Mouse (Mus musculus) kidney, adult 10 weeks (tissue): Measurements from ENCODE around the gene Tnip2. TPM values are rescaled to one million over a fixed set of nuclear protein-coding genes. Genes with fewer than 3 reads are reported as not detected.

ENCODE experiments used
- polyA plus RNA-seq: library from polyadenylated mRNA; stranded (reverse); fragments of 350-450 nt; fragmentation: Illumina TruSeq; extraction: RNeasy Lipid Tissue Mini Kit (QIAGEN cat#74804); gene quantifications from one replicate; pipeline ENCODE4 v1.2.3, GENCODE M21; 2014; ENCODE audit warnings: low read depth, low replicate concordance

Tnip2 gene
- polyA plus RNA-seq: 2.8 TPM

DNA sequence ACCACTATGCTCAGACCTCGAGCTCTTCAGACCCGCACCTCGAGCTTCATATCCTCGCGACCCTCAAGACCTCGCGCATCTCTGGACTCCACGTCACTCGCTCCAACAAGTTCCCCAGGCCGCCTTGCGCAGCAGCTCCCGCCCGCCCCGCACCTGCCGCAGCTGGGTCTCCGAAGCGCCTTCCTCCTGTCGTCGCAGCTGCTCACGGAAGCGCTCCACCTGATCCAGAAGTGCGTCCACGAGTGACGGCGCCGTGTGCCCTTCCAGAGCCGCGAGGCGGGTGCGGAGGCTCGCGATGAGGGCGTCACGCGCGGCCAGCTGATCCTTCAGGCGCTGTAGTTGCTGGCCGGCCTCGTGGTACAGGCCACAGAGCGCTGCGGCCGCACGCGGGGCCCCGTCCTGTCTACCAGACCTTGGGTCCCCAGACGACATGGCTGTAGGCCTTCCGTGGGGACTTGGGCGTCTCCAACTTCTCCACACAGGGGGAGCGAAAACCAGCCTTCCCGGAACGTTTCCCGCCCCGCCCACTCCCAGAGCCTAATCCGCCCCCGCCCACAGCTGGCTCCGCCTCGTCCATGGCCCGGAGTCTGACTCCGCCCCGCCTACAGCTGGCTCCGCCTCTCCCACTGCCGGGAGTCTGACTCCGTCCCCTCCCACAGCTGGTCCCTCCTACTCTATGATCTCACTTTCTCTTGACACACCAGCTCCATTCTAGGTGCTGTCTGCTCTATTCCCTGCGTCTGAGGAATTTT lies at the start of gene Tnip2:
Gene Tnip2, minus strand, starts transcription at position 526 of the 752 bp plus-strand sequence.

DNA sequence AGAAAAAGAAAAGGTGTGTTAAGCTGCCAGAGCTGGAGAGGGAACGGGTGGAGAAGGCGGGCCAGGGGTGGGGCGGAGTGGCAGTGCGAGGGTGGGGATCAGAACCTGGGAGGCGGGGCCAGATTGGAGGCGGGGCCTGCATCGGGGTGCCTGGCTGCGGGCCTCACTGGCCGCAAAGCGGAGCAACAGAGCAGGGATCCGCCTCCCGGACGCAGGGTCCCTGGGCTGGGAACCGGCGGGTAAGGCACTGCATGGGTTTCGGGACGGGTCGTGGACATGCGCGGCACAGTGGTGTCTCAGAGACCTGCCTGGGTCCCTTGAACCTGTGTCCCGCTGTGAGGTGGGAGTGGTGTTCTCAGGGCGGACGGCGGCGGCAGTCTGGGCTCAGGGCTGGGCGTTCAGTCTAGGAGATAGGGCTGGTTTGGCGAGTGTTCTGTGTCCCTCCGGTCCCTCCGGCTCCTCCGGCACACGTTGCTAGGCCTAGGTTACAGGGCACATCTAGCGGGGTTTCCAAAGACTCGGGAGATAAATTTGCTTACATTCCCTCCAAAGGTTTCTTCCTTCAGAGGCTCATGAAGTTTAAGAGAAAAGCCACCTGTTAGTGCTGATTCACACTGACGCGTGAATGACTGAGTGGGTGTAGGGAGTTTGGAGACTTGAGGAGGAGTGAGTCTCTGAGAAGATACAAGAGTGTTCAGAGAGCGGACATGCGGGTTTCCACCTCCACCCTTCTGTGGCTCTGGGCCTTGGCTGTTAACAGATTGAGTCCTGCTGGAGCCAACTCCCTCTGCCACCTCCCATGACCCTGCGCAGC lies 12.1 kb upstream of the Tnip2 start, which contains the start of gene Sh3bp2:
Gene Sh3bp2, plus strand, starts transcription at position 176 of the 814 bp plus-strand sequence.

Other genes starting within 250 kb of the Tnip2 start
- gene Zfyve28, start 225.5 kb downstream of the Tnip2 start, polyA plus RNA-seq: not detected
- gene Cfap99, start 225.4 kb downstream of the Tnip2 start, polyA plus RNA-seq: not detected
- 76.3 TPM for gene Rnf4, start 177.7 kb downstream of the Tnip2 start, polyA plus RNA-seq
- gene Fam193a, start 144.1 kb downstream of the Tnip2 start, polyA plus RNA-seq: 12.4 TPM
- gene Sh3bp2, start 11.8 kb upstream of the Tnip2 start, polyA plus RNA-seq: 0.44 TPM
- 81.5 TPM for gene Add1, start 59.7 kb upstream of the Tnip2 start, polyA plus RNA-seq
- not detected for gene Mfsd10, start 123.2 kb upstream of the Tnip2 start, polyA plus RNA-seq
- 22.3 TPM for gene Nop14, start 146.2 kb upstream of the Tnip2 start, polyA plus RNA-seq
- gene Grk4, start 146.4 kb upstream of the Tnip2 start, polyA plus RNA-seq: 10.6 TPM
- 7.4 TPM for gene Htt, start 247.7 kb upstream of the Tnip2 start, polyA plus RNA-seq